Mouse (Mus musculus) neural tube, embryonic 11.5 days (tissue): ENCODE results near the gene Cnnm2. TPM values are rescaled to one million over a fixed set of nuclear protein-coding genes. Genes with fewer than 3 reads are reported as not detected.
"Not testable (repeated sequence)": the region's sequence is repeated elsewhere in the genome, so short reads cannot be mapped to it uniquely, and the experiment has no call there.

Experiments
- ATAC-seq: fragments of 200-750 bp; cut with Nextera tagmentation; 2 replicates; pipeline ENCODE4 v1.8.0; 2017; ENCODE audit warnings: moderate number of reproducible peaks, mild to moderate bottlenecking, moderate TSS enrichment, moderate library complexity; ENCODE audit not compliant: insufficient read depth, low FRiP score, low TSS enrichment
- DNase-seq: peaks from one replicate; pipeline ENCODE4 v3.0.0-alpha.2; 2015; ENCODE audit warnings: low spot score
- H3K27ac ChIP-seq: fragments of 300-500 bp; sonication (generic); 2 replicates; pipeline ENCODE4 v1.5.1; 2014; ENCODE audit warnings: low read depth, mild to moderate bottlenecking, low read length
- H3K27me3 ChIP-seq: fragments of 300-500 bp; sonication (generic); 2 replicates; pipeline ENCODE4 v1.6.1; 2014; ENCODE audit warnings: mild to moderate bottlenecking, low read length, mixed read lengths; ENCODE audit not compliant: control insufficient read depth, insufficient read depth
- H3K36me3 ChIP-seq: fragments of 300-500 bp; sonication (generic); 2 replicates; pipeline ENCODE4 v1.6.1; 2014; ENCODE audit warnings: mild to moderate bottlenecking, low read length, moderate library complexity, mixed read lengths; ENCODE audit not compliant: control insufficient read depth, insufficient read depth
- H3K4me1 ChIP-seq: fragments of 300-500 bp; sonication (generic); 2 replicates; pipeline ENCODE4 v1.6.1; 2014; ENCODE audit warnings: low read length, mixed read lengths; ENCODE audit not compliant: control insufficient read depth, insufficient read depth
- H3K4me2 ChIP-seq: fragments of 300-500 bp; sonication (generic); 2 replicates; pipeline ENCODE4 v1.6.1; 2014; ENCODE audit warnings: low read depth, mild to moderate bottlenecking, moderate library complexity
- H3K4me3 ChIP-seq: fragments of 300-500 bp; sonication (generic); 2 replicates; pipeline ENCODE4 v1.5.1; 2014; ENCODE audit warnings: low read depth, low read length
- H3K9ac ChIP-seq: fragments of 300-500 bp; sonication (generic); 2 replicates; pipeline ENCODE4 v1.6.1; 2014; ENCODE audit warnings: mild to moderate bottlenecking, low read length
- H3K9me3 ChIP-seq: fragments of 300-500 bp; sonication (generic); 2 replicates; pipeline ENCODE4 v1.6.1; 2016; ENCODE audit warnings: low read length; ENCODE audit not compliant: control insufficient read depth
- WGBS: fragments of 180-500 bp; shearing (Covaris S2); extraction: QIAGEN DNeasy Blood & Tissue Kit; methylation state at CpG from one replicate; pipeline ENCODE4 v1.1.7; 2014; 5-methylcytosine and 5-hydroxymethylcytosine counted together
- polyA plus RNA-seq: library from polyadenylated mRNA; unstranded; fragments of >200 nt; fragmentation: Nextera tagmentation; extraction: Ambion mirVana; gene quantifications from 2 replicates; pipeline ENCODE4 v1.2.1, GENCODE M21; 2014

Cnnm2 gene
- polyA plus RNA-seq, 1 experiment from 2014 or later: 5.4 TPM

GRCm38 (mm10) chr19:46776391-46776790, 15.0 kb downstream of the Cnnm2 start:
- no peak overlapping the region for H3K27ac ChIP-seq
- H3K4me1 ChIP-seq: no peaks in the 10 kb centered on the region
- H3K9ac ChIP-seq: no peak overlapping the region
- no peak overlapping the region for H3K4me3 ChIP-seq
- no peak overlapping the region for H3K4me2 ChIP-seq
- DNase-seq (no peak), ATAC-seq (no peak)
- no peaks in the 10 kb centered on the region for H3K9me3 ChIP-seq
- H3K27me3 ChIP-seq: no peaks in the 10 kb centered on the region
- H3K36me3 ChIP-seq: no peaks in the 10 kb centered on the region
- WGBS: 71% methylated on average over 5 of the region's 5 CpGs

- H3K9me3 ChIP-seq: no peaks in the 10 kb centered on the region
- H3K36me3 ChIP-seq: no peaks in the 10 kb centered on the region
- no peak overlapping the region for H3K9ac ChIP-seq
- no peaks in the 10 kb centered on the region for H3K27me3 ChIP-seq
- 73% methylated on average over 3 of the region's 3 CpGs for WGBS
- DNase-seq (no peak), ATAC-seq (no peak)
- no peak overlapping the region for H3K4me3 ChIP-seq
- no peaks in the 10 kb centered on the region for H3K4me1 ChIP-seq
- no peak overlapping the region for H3K4me2 ChIP-seq
- H3K27ac ChIP-seq: no peak overlapping the region
Observed at GRCm38 (mm10) chr19:46776850-46777249, 15.5 kb downstream of the Cnnm2 start.

- 65% methylated on average over 12 of the region's 12 CpGs for WGBS
- no peak for ATAC-seq
Observed at GRCm38 (mm10) chr19:46777928-46778680, 16.7 kb downstream of the Cnnm2 start.

GRCm38 (mm10) chr19:46779130-46779529, 17.7 kb downstream of the Cnnm2 start:
- H3K4me1 ChIP-seq, H3K27me3 ChIP-seq, H3K27ac ChIP-seq, ATAC-seq, H3K9ac ChIP-seq, DNase-seq, H3K4me2 ChIP-seq, H3K4me3 ChIP-seq, H3K9me3 ChIP-seq, H3K36me3 ChIP-seq: not testable (repeated sequence)
- 85% methylated on average over 1 of the region's 1 CpGs for WGBS

More at GRCm38 (mm10) chr19:46777928-46778680, 16.7 kb downstream of the Cnnm2 start:
- H3K4me3 ChIP-seq: no peak overlapping the region
- no peak overlapping the region for H3K9ac ChIP-seq
- no peaks in the 10 kb centered on the region for H3K9me3 ChIP-seq
- H3K4me2 ChIP-seq: no peak overlapping the region
- H3K27ac ChIP-seq: no peak overlapping the region
- DNase-seq: no peak
- H3K27me3 ChIP-seq: no peaks in the 10 kb centered on the region
- H3K4me1 ChIP-seq: no peaks in the 10 kb centered on the region
- H3K36me3 ChIP-seq: no peaks in the 10 kb centered on the region

- no peaks in the 10 kb centered on the region for H3K27me3 ChIP-seq
- WGBS: 72% methylated on average over 5 of the region's 5 CpGs
- H3K9ac ChIP-seq: no peak overlapping the region
- DNase-seq (no peak), ATAC-seq (no peak)
- no peak overlapping the region for H3K4me3 ChIP-seq
- no peak overlapping the region for H3K27ac ChIP-seq
- no peaks in the 10 kb centered on the region for H3K9me3 ChIP-seq
- no peaks in the 10 kb centered on the region for H3K36me3 ChIP-seq
- no peak overlapping the region for H3K4me2 ChIP-seq
- H3K4me1 ChIP-seq: no peaks in the 10 kb centered on the region
Observed at GRCm38 (mm10) chr19:46784038-46784437, 22.6 kb downstream of the Cnnm2 start.

GRCm38 (mm10) chr19:46784502-46784901, 23.1 kb downstream of the Cnnm2 start:
- 86% methylated on average over 6 of the region's 6 CpGs for WGBS
- H3K4me2 ChIP-seq: no peak overlapping the region
- no peaks in the 10 kb centered on the region for H3K36me3 ChIP-seq
- H3K4me3 ChIP-seq: no peak overlapping the region
- no peaks in the 10 kb centered on the region for H3K9me3 ChIP-seq
- no peak overlapping the region for H3K27ac ChIP-seq
- H3K9ac ChIP-seq: no peak overlapping the region
- no peak for DNase-seq
- no peaks in the 10 kb centered on the region for H3K4me1 ChIP-seq
- ATAC-seq: no peak
- no peaks in the 10 kb centered on the region for H3K27me3 ChIP-seq

GRCm38 (mm10) chr19:46785633-46786032, 24.2 kb downstream of the Cnnm2 start:
- DNase-seq (no peak), ATAC-seq (no peak)
- Histone ChIP-seq H3K9me3 (no peaks in the 10 kb centered on the region), H3K27me3 (no peaks in the 10 kb centered on the region), H3K4me2 (no peak overlapping the region), H3K4me1 (no peaks in the 10 kb centered on the region), H3K27ac (no peak overlapping the region), H3K36me3 (no peaks in the 10 kb centered on the region), H3K9ac (no peak overlapping the region), H3K4me3 (no peak overlapping the region)
- WGBS: 90% methylated on average over 4 of the region's 4 CpGs

- no peaks in the 10 kb centered on the region for H3K9me3 ChIP-seq
- H3K27ac ChIP-seq: no peak overlapping the region
- H3K9ac ChIP-seq: no peak overlapping the region
- no peaks in the 10 kb centered on the region for H3K27me3 ChIP-seq
- 94% methylated on average over 1 of the region's 1 CpGs for WGBS
- ATAC-seq: no peak
- no peak for DNase-seq
- no peaks in the 10 kb centered on the region for H3K36me3 ChIP-seq
- H3K4me3 ChIP-seq: no peak overlapping the region
- H3K4me1 ChIP-seq: no peaks in the 10 kb centered on the region
- no peak overlapping the region for H3K4me2 ChIP-seq
Observed at GRCm38 (mm10) chr19:46789782-46790181, 28.4 kb downstream of the Cnnm2 start.

GRCm38 (mm10) chr19:46791360-46791759, 30.0 kb downstream of the Cnnm2 start:
- Histone ChIP-seq H3K36me3 (no peaks in the 10 kb centered on the region), H3K9ac (no peak overlapping the region), H3K4me2 (no peak overlapping the region), H3K4me3 (no peak overlapping the region), H3K27ac (no peak overlapping the region), H3K4me1 (no peaks in the 10 kb centered on the region), H3K27me3 (no peaks in the 10 kb centered on the region), H3K9me3 (no peaks in the 10 kb centered on the region)
- no peak for DNase-seq
- ATAC-seq: no peak
- 91% methylated on average over 7 of the region's 7 CpGs for WGBS
